Mouse (Mus musculus) thymus, postnatal 36 days (tissue): ENCODE results near the gene Nrm.
A peak's percentile ranks its signal among the peaks of the same experiment; 100 is the strongest.

Source experiments
- DNase-seq, 2 experiments: peaks; one replicate each; pipeline ENCODE4 v3.0.0; 2022; ENCODE audit warnings: mixed read lengths in 2 of 2

Gene Nrm

DNA sequence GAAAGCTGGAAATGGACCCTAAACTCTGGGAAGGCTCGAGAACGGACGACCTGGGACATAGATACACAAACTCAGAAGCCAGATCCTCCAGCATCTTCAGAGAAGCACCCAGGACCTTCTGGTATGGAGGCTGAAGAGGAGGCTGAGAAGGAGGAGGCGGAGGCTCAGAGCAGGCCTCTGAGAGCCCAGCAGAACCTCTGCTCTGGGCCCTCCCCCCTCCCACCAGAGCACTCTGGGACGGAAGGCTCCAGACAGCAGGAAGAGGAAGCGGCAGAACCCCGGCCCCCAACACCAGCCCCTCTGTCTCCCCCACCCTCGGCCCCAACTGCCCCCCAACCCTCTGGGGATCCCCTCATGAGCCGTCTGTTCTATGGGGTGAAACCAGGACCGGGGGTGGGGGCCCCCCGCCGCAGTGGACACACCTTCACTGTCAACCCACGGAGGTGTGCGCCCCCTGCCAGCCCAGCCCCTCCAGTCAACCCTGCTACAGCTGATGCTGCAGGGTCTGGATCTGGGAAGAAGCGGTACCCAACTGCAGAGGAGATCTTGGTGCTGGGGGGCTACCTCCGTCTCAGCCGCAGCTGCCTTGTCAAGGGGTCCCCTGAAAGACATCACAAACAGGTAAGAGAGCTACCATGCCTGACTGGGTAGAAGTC, 7.2 kb downstream of the Nrm start:
- peak; percentile 66 to 78 for DNase-seq

- DNase-seq = no peak
Observed at GRCm38 (mm10) chr17:35868961-35869345, 7.8 kb downstream of the Nrm start.

- peak; percentile 60 to 63 for DNase-seq
Observed at GRCm38 (mm10) chr17:35869346-35870067, 8.4 kb downstream of the Nrm start.

- peak; percentile 86 to 92 for DNase-seq
Observed at GRCm38 (mm10) chr17:35870151-35870883, 9.2 kb downstream of the Nrm start.

DNA sequence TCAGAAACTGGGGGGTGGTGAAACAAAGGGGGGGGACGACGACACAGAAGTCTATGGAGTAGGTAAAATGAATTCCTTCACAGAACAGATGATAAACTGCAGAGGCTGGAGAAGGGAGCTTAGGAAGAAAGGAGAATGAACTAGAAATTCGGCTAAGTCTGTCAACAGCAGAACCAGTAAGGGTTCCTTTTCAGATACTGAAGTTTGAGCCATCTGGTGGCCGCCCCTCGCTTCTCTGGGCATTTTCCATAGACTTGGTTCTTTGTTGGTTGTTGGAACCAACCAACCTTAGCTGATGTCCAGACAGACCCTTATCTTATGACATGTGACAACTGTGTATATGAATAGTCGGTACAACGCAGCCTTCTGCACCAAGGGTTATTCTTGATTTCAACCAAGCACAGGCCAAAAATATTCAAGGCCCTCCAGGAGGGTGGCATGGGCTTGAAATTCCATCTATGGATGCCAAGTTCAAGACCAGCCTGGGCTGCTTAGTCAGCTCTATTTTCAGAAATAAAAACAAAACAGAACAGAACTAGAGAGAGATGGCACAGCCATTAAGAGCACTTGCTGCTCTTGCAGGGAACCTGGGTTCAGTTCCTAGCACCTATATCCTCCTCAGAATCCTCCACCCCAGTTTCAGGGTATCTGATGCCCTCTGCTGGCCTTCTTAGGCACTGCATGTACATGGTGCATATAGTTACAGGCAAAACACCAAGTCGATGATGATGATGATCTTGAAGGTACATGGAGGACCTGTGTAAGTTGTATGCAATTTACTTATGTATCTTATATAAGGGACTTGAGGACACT, 10.0 kb downstream of the Nrm start:
- DNase-seq = peak; percentile 52 to 54

DNA sequence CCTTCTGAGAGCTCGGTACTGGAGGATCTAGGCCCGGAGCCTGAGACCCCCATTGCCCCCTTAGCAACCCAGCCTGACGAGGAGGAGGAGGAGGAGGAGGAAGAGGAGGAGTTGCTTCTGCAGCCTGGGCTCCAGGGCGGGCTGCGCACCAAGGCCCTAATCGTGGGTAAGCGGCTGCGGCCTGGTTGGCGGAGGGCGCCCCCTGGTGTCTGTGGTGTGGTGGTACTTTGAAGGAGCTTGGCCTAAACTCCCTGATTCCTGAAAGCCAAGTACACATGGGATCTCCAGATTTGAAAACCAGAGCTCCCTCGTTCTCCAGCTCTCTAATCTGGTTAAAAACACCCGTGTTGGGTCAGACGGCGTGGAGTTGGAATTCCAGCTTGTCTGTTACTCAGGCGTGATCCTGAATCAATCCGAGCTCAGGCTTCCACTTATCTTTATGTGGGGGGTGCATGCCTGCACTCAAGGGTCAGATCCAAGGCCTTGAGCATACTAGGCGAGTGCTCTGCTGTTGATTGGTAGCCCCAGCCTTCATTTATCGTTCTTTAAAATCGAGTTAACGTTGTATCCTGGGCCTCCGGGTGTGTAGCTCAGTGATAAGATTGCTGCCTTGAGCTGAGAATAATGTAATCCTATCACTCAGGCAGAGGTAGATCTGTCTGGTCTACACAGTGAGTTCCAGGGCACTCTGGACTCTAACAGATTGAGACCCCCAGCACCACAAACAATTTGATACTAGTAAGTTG, 12.8 kb downstream of the Nrm start:
- peak; percentile 86 to 87 for DNase-seq

DNA sequence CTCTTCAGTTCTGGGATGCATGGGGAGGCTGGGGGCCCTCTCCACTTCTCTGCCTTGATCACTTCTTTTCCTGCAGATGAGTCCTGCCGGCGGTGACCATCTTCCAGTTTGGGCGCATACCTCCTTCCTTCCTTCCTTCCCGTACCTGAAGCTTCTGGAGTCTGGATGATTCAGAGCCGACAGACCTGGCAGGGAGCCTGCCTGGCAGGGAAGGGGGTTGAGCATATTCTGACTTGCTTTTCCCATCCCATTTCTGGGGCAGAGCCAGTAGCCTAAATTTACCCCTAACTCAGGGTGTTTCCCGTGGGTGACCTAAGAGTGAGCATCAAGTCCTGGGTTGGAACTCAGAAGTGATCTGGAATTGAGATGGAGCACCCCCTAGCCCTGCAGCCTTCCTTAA, 13.6 kb downstream of the Nrm start:
- no peak for DNase-seq

DNA sequence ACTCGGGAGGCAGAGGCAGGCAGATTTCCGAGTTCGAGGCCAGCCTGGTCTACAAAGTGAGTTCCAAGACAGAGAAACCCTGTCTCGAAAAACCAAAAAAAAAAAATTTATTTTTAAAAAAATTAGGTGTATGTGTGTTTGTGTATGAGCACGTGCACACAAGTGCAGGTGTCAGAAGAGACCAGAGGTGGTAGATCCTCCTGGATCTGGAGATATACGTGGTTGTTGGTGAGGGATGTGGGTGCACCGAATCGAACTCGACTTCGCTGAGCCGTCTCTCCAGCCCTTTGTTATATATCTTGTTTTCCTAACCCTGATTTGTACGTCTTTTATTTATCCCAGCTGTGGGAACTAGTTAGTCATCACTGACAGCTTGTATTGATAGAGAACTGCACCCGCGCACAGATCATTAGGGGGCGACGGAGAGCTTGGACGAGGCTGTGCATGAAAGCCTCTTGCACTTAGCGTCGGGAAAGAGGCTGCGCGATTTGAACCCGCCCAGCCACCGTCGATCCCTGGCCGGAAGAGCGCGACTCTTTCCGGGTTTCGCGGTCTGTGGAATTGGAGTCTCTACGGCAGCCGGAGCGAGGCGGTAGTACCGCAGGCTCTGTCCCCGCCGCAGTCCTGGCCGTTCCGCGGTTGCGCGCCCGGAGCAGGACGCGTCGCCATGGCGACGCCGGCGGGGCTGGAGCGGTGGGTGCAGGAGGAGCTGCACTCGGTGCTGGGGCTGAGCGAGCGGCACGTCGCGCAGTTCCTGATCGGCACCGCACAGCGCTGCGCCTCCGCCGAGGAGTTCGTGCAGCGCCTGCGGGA, 18.3 kb downstream of the Nrm start, which contains the start of gene Dhx16:
Dhx16 (plus strand) TSS at position 575 of the 813 bp plus-strand sequence.
- peak; percentile 94 to 96 for DNase-seq

- no peak for DNase-seq
Observed at GRCm38 (mm10) chr17:35882924-35883323, 21.8 kb downstream of the Nrm start.

- DNase-seq = no peak
Observed at GRCm38 (mm10) chr17:35883777-35884176, 22.7 kb downstream of the Nrm start.

DNA sequence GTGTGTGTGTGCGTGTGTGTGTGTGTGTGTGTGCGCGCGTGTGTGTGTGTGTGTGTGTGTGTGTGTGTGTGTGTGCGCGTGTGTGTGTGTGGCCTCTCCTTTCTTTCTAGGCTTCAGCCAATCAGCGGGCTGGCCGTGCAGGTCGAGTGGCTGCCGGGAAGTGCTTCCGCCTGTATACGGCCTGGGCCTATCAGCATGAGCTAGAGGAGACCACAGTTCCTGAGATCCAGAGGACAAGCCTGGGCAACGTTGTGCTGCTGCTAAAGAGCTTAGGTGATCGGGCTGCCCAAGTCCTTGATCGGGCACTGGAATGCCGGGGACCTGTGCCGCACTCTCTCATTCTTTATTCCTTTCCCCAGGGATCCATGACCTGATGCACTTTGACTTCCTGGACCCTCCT, 26.6 kb downstream of the Nrm start:
- DNase-seq = no peak

DNA sequence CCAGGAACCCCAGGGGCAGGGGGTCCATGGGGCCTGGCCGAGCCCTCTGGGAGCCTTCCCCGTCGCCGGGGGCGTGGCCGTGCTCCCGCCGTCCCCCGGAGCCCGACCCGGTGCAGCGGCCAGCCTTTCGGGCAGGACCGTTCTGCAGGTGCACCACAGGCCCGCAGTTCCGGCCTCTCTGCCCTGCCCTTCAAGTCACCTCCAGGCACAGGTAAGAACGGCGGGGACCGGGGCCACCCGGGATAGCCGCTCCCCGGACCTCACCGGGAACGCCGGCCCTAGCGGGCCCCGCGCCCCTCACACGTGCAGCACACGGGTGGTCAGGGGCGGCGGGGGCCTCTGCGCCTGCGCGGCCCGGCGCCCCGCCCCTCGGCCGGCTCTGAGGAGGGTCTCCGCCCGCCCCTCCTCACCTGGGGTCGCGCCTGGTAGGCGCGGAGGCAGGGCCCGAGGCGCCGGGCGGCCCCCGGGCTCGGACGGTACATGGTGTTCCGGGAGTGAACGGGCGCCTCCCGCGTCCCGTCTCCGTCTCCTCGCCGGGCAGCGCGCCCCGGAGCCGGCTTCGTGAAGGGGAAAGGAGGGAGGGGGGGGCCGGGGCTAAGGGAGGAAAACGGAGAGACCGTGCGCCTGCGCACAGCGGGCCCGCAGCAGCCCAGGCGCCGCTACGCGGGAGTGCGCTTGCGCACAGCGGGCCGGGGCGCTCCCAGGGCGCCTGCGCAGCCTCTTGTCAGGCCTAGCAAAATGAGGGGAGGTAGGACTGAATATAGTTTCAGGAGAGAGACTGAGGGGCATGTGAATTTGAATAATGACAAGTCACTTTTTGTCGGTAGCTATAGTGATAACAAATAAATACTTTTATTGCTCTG, 35.9 kb downstream of the Nrm start, which contains the start of gene 2310061I04Rik:
2310061I04Rik (minus strand) TSS at position 651 of the 863 bp plus-strand sequence.
- peak; percentile 92 to 95 for DNase-seq

DNA sequence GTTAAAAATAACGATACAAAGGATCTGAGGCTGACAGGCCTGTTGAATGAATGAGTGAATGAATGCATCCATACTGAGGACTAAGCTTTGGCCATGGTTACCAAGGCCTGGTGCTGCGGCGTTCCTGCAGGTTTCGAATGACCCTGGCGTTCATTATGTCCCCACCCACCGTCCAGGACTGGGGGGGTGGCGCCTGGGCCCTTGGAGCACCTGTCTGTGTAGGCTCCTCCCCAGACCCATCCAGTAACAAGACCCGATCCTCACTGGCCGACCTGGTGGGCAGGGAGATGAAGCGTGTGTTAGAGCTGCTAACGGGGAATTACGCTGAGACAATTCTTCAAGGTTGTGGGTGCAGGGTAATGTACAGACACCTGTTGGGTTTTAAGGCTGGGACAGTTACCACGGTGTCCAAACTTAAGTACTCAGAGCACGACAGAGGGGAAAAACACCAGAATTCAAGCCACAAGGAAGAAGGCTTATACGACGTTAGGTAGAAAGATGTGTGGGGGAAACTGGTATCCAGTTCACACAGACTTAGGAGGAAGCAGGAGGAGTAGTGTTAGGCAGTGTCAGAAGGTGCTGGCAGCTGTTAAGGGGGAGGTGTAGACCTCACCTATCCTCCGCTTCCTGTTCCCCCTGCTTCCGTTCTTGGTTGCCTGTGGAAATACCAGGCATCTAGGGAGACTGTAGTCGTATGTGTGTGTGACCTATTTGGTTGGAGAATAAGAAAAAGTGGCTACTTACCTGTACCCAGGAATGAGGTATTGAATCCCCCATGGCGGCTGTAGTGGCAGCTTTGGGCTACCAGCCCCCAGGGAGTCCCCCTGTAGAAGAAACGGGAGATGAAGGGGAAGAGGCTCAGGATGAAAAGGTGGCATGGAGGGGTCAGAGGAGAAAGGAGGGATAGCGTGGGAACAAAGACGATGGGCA, 36.8 kb downstream of the Nrm start:
- peak; percentile 23 to 45 for DNase-seq

DNA sequence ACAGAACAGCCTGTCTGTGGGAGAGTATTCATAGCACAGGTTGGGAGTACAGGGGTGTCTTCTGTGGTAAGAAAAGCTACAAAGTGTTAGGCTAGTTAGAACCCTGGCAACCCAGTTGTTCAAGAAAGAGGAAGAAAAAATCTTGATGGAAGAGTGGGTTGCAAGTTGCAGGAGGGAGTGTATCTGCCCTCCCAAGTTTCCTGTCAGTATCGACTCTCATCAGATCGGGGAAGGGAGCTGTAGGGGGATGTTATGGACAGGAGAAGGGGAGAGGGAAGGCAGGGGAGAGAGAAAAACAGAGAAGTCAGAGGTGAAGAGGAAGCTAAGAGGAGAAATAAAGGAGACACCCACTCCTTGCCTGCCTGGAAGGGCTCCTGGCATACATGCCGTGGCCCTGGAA, 39.5 kb downstream of the Nrm start:
- DNase-seq = no peak

- DNase-seq = no peak
Observed at GRCm38 (mm10) chr17:35903343-35903991, 42.3 kb downstream of the Nrm start.

DNA sequence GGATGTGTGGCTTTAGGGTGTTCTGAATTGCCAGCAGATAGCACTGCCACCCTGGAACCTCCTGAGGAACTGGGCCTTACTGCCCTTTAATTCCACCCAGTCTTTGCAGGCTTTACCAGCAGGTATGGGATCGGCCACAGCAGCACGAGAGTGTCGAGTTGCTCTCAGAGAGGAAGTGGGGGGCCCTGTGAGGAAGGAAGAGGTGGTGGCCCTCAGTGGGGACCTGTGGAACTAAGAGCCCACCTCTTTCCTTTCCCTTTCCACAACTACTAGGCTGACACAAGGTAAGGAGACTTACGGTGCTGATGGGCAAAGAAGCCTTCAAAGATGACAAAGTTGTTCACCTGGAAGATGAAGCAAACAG, 42.9 kb downstream of the Nrm start:
- DNase-seq = peak in 1 of 2 experiments; percentile 33

- DNase-seq = no peak
Observed at GRCm38 (mm10) chr17:35905587-35905986, 44.5 kb downstream of the Nrm start.

GRCm38 (mm10) chr17:35907609-35908008, 46.5 kb downstream of the Nrm start:
- DNase-seq = no peak
